Mouse (Mus musculus) kidney, postnatal 25 days (tissue): Measurements from ENCODE around the gene Rnf141.

Source experiments
- DNase-seq, 2 experiments: peaks; one replicate each; pipeline ENCODE4 v3.0.0; 2021; ENCODE audit warnings: mixed read lengths in 2 of 2

Rnf141 gene

GRCm38 (mm10) chr7:110756440-110756839, 87.8 kb downstream of the Rnf141 start:
- DNase-seq = peak; percentile 23 to 43

- peak; percentile 53 to 78 for DNase-seq
These were observed 90.3 kb downstream of the Rnf141 start for GRCm38 (mm10) chr7:110753926-110754330.

GRCm38 (mm10) chr7:110753310-110753709, 90.9 kb downstream of the Rnf141 start:
- no peak for DNase-seq

- no peak for DNase-seq
These were observed 92.6 kb downstream of the Rnf141 start for GRCm38 (mm10) chr7:110751634-110752033.

GRCm38 (mm10) chr7:110750834-110751233, 93.4 kb downstream of the Rnf141 start:
- no peak for DNase-seq
